8 mouse cellular contexts compared by ENCODE assay signal in the genomic region with DNA sequence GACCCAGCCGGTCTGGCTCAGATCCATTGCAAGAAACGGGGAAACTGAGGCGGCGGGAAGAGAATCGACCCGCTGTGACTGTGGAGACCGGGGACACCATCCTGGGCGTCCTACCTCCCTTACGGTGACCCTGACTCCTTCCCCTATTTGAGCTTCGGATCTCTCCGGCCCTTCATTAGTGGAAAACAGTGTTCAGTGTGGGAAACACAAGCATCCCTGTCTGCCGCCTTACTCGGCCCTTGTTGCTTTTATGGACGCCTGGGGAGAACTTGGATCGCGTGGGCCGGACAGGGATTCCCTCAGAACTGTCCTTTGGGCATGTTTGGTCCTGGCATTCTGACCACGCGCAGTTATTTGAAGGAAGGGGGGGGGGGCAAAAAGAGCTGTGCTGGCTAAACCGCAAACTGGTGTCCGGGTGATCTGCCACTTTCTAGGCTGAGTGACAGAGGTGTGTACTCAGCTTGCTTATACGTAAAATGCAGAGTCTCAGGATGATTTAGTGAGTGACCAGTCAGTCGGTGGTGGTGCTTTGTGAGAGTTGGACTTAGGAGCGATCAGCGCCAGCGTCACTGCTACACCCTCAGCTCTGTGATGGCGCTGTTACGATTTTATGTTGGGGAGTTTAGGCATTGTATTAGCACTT. TPM values are rescaled to one million over a fixed set of nuclear protein-coding genes. Genes with fewer than 3 reads are reported as not detected.
A peak's percentile ranks its signal among the peaks of the same experiment; 100 is the strongest.
DNase-seq lines count a peak whose midpoint lies in the region; ATAC-seq and TF ChIP-seq lines count a peak whose summit lies in the region.

No protein-coding gene starts in this region.

- no peaks in the 10 kb centered on the region for H3K36me3 ChIP-seq in E14TG2a.4 (ENCODE audit: insufficient read depth, low read length)
- H3K36me3 ChIP-seq in forebrain, embryonic 10.5 days (replicated peaks) = peaks cover 13% of the 10 kb centered on the region
- H3K36me3 ChIP-seq in neural tube, embryonic 11.5 days (ENCODE audit: control insufficient read depth, insufficient read depth, low read length) = no peaks in the 10 kb centered on the region

- peak; percentile 93 for DNase-seq in heart, adult 11 months
- no peak for DNase-seq in heart, postnatal 25 days (ENCODE audit: low spot score)
- DNase-seq in forebrain, embryonic 10.5 days (ENCODE audit: extremely low spot score, low spot score) = no peak
- peak; percentile 32 to 56 for DNase-seq in kidney, postnatal 4 days
- peak; percentile 29 for DNase-seq in neural tube, embryonic 11.5 days (ENCODE audit: low spot score)
- no peak for DNase-seq in thymus, adult 18-20 months
- DNase-seq in layer of hippocampus, adult 8-10 months (ENCODE audit: low spot score in 2 of 2) = no peak

- H3K27me3 ChIP-seq in E14TG2a.4 (ENCODE audit: insufficient read depth, low read length) = no peaks in the 10 kb centered on the region
- no peaks in the 10 kb centered on the region for H3K27me3 ChIP-seq in forebrain, embryonic 10.5 days (ENCODE audit: poor library complexity, severe bottlenecking)
- no peaks in the 10 kb centered on the region for H3K27me3 ChIP-seq in neural tube, embryonic 11.5 days (ENCODE audit: control insufficient read depth, insufficient read depth, low read length)

- peak; percentile 21; the same call in 1 of the 2 replicates for ATAC-seq in neural tube, embryonic 11.5 days (ENCODE audit: insufficient read depth, low FRiP score, low TSS enrichment)

- peak overlapping the region; percentile 84 for H3K27ac ChIP-seq in forebrain, embryonic 10.5 days
- peak overlapping the region; percentile 58 for H3K27ac ChIP-seq in neural tube, embryonic 11.5 days (ENCODE audit: low read depth, low read length)

- peak overlapping the region; percentile 78 for H3K9ac ChIP-seq in neural tube, embryonic 11.5 days (ENCODE audit: low read length)

- no peak for TF ChIP-seq CTCF in E14TG2a.4 (conservative IDR thresholded peaks at IDR 0.05; ENCODE audit: low read length)

- H3K4me2 ChIP-seq in neural tube, embryonic 11.5 days (ENCODE audit: low read depth) = peak overlapping the region; percentile 90

- WGBS in forebrain, embryonic 10.5 days = 1% methylated on average over 28 of the region's 28 CpGs
- WGBS in neural tube, embryonic 11.5 days = 1% methylated on average over 28 of the region's 28 CpGs

- peak overlapping the region; percentile 93 for H3K4me3 ChIP-seq in E14TG2a.4 (replicated peaks; ENCODE audit: low read length)
- H3K4me3 ChIP-seq in forebrain, embryonic 10.5 days = peak overlapping the region; percentile 77
- H3K4me3 ChIP-seq in neural tube, embryonic 11.5 days (ENCODE audit: low read depth, low read length) = peak overlapping the region; percentile 87

- intact Hi-C loops in heart, postnatal 25 days (cut with DNase I) = no loop called here

- peaks cover 51% of the 10 kb centered on the region for H3K4me1 ChIP-seq in E14TG2a.4 (replicated peaks; ENCODE audit: low read depth, low read length)
- peaks cover 24% of the 10 kb centered on the region for H3K4me1 ChIP-seq in forebrain, embryonic 10.5 days
- peaks cover 7% of the 10 kb centered on the region for H3K4me1 ChIP-seq in neural tube, embryonic 11.5 days (ENCODE audit: control insufficient read depth, insufficient read depth, low read length)

- H3K9me3 ChIP-seq in E14TG2a.4 (ENCODE audit: low read length) = no peaks in the 10 kb centered on the region
- peaks cover 3% of the 10 kb centered on the region; the same call in 1 of the 2 replicates for H3K9me3 ChIP-seq in forebrain, embryonic 10.5 days
- no peaks in the 10 kb centered on the region for H3K9me3 ChIP-seq in neural tube, embryonic 11.5 days (ENCODE audit: control insufficient read depth, low read length)

RNA-seq across cellular contexts. Expression of gene Hmgcl, which starts 0.5 kb away (rescaled TPM):
- 10 to 100 TPM; 71.5 to 74.8 TPM for total RNA-seq in heart, postnatal 25 days (2021)
- polyA plus RNA-seq in forebrain, embryonic 10.5 days (2016; fragmentation: Nextera tagmentation; extraction: Ambion mirVana) = 65.0 and 65.4 TPM in 2 replicates
- polyA plus RNA-seq in neural tube, embryonic 11.5 days (2014; fragmentation: Nextera tagmentation; extraction: Ambion mirVana) = 62.3 and 62.7 TPM in 2 replicates
- 10 to 100 TPM; 34.6 to 39.1 (median 37.6) TPM for total RNA-seq in layer of hippocampus, adult 8-10 months (2022)

RNA-seq across cellular contexts. Expression of gene Gale, which starts 16.7 kb away (rescaled TPM):
- total RNA-seq in heart, postnatal 25 days (2021) = 1 to 10 TPM; 1.8 to 2.5 TPM
- polyA plus RNA-seq in forebrain, embryonic 10.5 days (2016; fragmentation: Nextera tagmentation; extraction: Ambion mirVana) = 39.7 and 41.0 TPM in 2 replicates
- polyA plus RNA-seq in neural tube, embryonic 11.5 days (2014; fragmentation: Nextera tagmentation; extraction: Ambion mirVana) = 34.2 and 36.4 TPM in 2 replicates
- total RNA-seq in layer of hippocampus, adult 8-10 months (2022) = 10 to 100 TPM; 22.3 to 28.1 (median 26.3) TPM

RNA-seq across cellular contexts. Expression of gene Lypla2, which starts 25.6 kb away (rescaled TPM):
- 10 to 100 TPM; 34.6 to 37.6 TPM for total RNA-seq in heart, postnatal 25 days (2021)
- polyA plus RNA-seq in forebrain, embryonic 10.5 days (2016; fragmentation: Nextera tagmentation; extraction: Ambion mirVana) = 204 and 210 TPM in 2 replicates
- polyA plus RNA-seq in neural tube, embryonic 11.5 days (2014; fragmentation: Nextera tagmentation; extraction: Ambion mirVana) = 161 and 171 TPM in 2 replicates
- 100 to 1,000 TPM in 2 of 4 experiments, 10 to 100 TPM in 2; 94.3 to 103 (median 98.5) TPM for total RNA-seq in layer of hippocampus, adult 8-10 months (2022)

RNA-seq across cellular contexts. Expression of gene Fuca1, which starts 26.2 kb away (rescaled TPM):
- 10 to 100 TPM; 27.4 to 29.0 TPM for total RNA-seq in heart, postnatal 25 days (2021)
- 46.4 and 52.4 TPM in 2 replicates for polyA plus RNA-seq in forebrain, embryonic 10.5 days (2016; fragmentation: Nextera tagmentation; extraction: Ambion mirVana)
- polyA plus RNA-seq in neural tube, embryonic 11.5 days (2014; fragmentation: Nextera tagmentation; extraction: Ambion mirVana) = 47.2 and 60.6 TPM in 2 replicates
- 10 to 100 TPM; 51.2 to 73.5 (median 59.2) TPM for total RNA-seq in layer of hippocampus, adult 8-10 months (2022)

RNA-seq across cellular contexts. Expression of gene Pithd1, which starts 40.3 kb away (rescaled TPM):
- total RNA-seq in heart, postnatal 25 days (2021) = 10 to 100 TPM; 16.0 to 18.0 TPM
- polyA plus RNA-seq in forebrain, embryonic 10.5 days (2016; fragmentation: Nextera tagmentation; extraction: Ambion mirVana) = 73.6 and 75.8 TPM in 2 replicates
- polyA plus RNA-seq in neural tube, embryonic 11.5 days (2014; fragmentation: Nextera tagmentation; extraction: Ambion mirVana) = 60.0 and 60.6 TPM in 2 replicates
- total RNA-seq in layer of hippocampus, adult 8-10 months (2022) = 10 to 100 TPM; 79.8 to 89.2 (median 83.7) TPM

Comparison
In these comparisons a context has a peak if more than half of its experiments do, and no peak if none do; other contexts are left out.
1. DNase-seq: peak in heart, adult 11 months (single experiment), kidney, postnatal 4 days (2 of 2) and neural tube, embryonic 11.5 days (single experiment); none in heart, postnatal 25 days (single experiment), forebrain, embryonic 10.5 days (single experiment), thymus, adult 18-20 months (0 of 2) and layer of hippocampus, adult 8-10 months (0 of 2).
2. RNA of gene Gale, which starts 16.7 kb away (total RNA-seq): 22.3 to 28.1 TPM in layer of hippocampus, adult 8-10 months; 1.8 to 2.5 TPM in heart, postnatal 25 days; every median in the first group is over 4 times any median in the second.
3. Peak in every context shown above with its lines, with median percentiles within 50 percentile points of each other: H3K4me3 ChIP-seq.